Mouse (Mus musculus) limb, embryonic 13.5 days (tissue): ENCODE measurements at regions not wholly inside any gene's neighbourhood (a gene's known extent, or its start where the extent isn't known, plus 50 kb on each side); places are given as distances from the start of the nearest gene placed in this dataset.
A peak's percentile ranks its signal among the peaks of the same experiment; 100 is the strongest.

Source experiments
- ATAC-seq: fragments of 200-750 bp; cut with Nextera tagmentation; 2 replicates; pipeline ENCODE4 v1.8.0; 2017; ENCODE audit warnings: low read depth, moderate number of reproducible peaks, moderate TSS enrichment; ENCODE audit not compliant: low FRiP score
- H3K27ac ChIP-seq: fragments of 300-500 bp; sonication (generic); 2 replicates; pipeline ENCODE4 v1.5.1; 2015; ENCODE audit warnings: inconsistent platforms, mild to moderate bottlenecking, moderate library complexity
- H3K27me3 ChIP-seq: fragments of 300-500 bp; sonication (generic); 2 replicates; pipeline ENCODE4 v1.6.1; 2015; ENCODE audit warnings: mild to moderate bottlenecking, inconsistent platforms
- H3K36me3 ChIP-seq: fragments of 300-500 bp; sonication (generic); 2 replicates; pipeline ENCODE4 v1.6.1; 2015; ENCODE audit warnings: inconsistent platforms, mild to moderate bottlenecking, moderate library complexity
- H3K4me1 ChIP-seq: fragments of 300-500 bp; sonication (generic); 2 replicates; pipeline ENCODE4 v1.6.1; 2015; ENCODE audit warnings: inconsistent platforms
- H3K4me2 ChIP-seq: fragments of 300-500 bp; sonication (generic); replicated peaks from 2 replicates; pipeline ENCODE4 v1.6.1; 2015; ENCODE audit warnings: inconsistent platforms, mild to moderate bottlenecking, moderate library complexity
- H3K4me3 ChIP-seq: fragments of 300-500 bp; sonication (generic); 2 replicates; pipeline ENCODE4 v1.5.1; 2015; ENCODE audit warnings: moderate library complexity, mild to moderate bottlenecking, inconsistent platforms
- H3K9ac ChIP-seq: fragments of 300-500 bp; sonication (generic); 2 replicates; pipeline ENCODE4 v1.6.1; 2015; ENCODE audit warnings: mild to moderate bottlenecking, inconsistent platforms
- H3K9me3 ChIP-seq: fragments of 300-500 bp; sonication (generic); 2 replicates; pipeline ENCODE4 v1.6.1; 2016; ENCODE audit warnings: inconsistent platforms
- WGBS: fragments of 180-500 bp; shearing (Covaris S2); methylation state at CpG from one replicate; pipeline ENCODE4 v1.1.7; 2015; 5-methylcytosine and 5-hydroxymethylcytosine counted together

DNA sequence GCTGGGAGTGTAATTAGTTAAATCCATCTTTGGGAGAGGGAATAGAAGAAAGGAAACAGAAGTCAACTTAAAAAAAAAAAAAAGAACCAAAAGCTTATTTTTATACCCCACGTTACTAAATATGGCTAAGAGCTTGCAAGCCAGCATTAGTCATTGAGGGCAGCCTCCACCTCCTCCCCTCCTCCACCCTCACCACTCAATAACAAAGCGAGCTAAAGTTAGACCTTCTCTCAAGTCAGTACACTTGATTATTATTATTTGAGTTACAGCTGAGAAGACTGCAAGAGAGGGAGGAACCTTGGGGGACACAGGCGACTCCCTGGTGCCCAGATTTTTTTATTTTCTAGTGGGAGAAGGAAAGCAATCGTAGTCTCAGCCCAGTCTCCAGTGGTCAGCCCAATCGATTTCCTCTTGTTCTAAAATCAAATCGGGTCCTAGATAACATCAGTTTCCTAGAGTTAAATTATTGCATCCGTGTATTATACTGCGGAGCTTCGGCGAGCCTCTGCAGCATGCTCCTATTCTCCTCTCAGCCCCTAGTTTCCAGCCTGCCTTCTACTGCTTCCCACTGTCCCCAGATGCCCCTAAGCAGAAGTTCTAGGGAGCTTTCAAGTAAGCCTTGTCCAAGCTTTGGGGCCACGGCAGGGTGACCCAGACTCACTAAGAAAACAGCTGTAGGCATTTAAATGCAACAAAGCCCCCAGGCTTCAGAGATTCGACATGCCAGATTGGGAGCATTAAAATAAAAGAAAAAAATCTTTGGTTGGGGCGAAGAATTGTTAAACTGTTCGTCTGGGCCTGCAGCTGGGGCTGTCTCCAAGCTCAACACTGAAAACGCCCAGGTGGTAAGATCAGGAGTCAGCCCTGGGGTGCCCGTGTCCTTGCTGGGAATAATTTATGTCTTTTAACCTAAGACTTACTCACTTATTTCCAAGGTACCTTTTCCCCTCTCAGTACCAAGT is 196.0 kb upstream of the BC052040 start:
- Histone ChIP-seq H3K9ac (no peak overlapping the region), H3K4me1 (peaks cover 20% of the 10 kb centered on the region), H3K36me3 (no peaks in the 10 kb centered on the region), H3K4me2 (peak overlapping the region; percentile 28), H3K4me3 (no peak overlapping the region), H3K27me3 (peaks cover 37% of the 10 kb centered on the region), H3K27ac (no peak overlapping the region), H3K9me3 (no peaks in the 10 kb centered on the region)
- ATAC-seq: 0 out of 2 replicates have a peak, but pooled peaks have one; percentile 55
- 26% methylated on average over 16 of the region's 16 CpGs for WGBS

DNA sequence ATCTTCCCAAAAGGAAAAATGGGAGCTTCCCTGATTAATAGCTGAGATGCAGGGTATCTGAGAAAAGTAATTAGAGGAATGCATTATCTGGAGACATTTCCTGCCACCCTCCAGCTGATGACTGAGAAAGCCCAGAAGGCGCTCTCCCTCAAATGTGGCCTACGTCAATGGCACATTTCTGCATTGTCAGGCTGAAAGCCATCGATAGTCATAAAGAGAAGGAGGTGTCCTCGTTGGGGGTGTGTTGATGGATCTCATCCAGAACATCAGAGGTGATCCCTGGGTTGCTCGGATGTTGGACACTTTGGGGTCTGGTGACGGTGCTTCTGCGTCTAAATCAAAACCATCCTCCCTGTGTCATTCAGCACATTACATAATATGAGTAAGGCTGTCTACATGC is 189.9 kb upstream of the BC052040 start:
- Histone ChIP-seq H3K27ac (no peak overlapping the region), H3K27me3 (peaks cover 39% of the 10 kb centered on the region), H3K4me2 (no peak overlapping the region), H3K9me3 (no peaks in the 10 kb centered on the region), H3K36me3 (no peaks in the 10 kb centered on the region), H3K4me3 (no peak overlapping the region), H3K4me1 (peaks cover 32% of the 10 kb centered on the region), H3K9ac (no peak overlapping the region)
- ATAC-seq: no peak
- WGBS: 31% methylated on average over 7 of the region's 7 CpGs

DNA sequence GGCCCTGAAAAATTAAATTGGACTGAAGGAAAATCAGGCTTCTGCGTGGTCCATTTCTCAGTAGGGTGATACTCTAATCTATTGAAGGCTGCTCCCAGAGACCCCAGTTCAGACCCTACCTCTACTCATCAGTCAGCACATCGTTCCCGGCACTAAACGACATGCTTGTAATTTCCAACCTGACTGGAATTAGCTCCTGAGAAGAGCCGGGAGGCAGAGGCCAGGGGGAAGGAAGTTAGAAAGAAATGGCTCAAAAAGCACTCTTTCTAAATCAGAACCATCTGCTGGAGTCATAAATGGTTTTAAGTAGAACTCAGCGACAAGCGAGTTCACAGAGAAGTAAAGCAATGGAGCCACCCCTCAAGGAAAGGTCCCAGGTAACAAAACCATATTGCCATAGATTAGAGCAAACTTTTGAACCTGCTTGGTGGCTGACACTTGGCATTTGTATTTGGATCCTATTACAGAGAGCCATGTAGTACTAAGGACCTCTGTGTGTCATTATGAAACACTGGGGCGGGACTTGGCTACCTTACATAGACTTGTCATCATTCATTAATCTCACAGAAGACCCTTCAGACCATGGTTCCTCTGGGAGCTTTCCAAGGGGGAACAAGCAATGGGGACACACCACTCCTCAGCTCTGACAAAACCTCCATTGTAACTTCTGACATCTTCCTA is 189.3 kb upstream of the BC052040 start:
- Histone ChIP-seq H3K4me2 (no peak overlapping the region), H3K9ac (no peak overlapping the region)
- peak; percentile 40 for ATAC-seq

DNA sequence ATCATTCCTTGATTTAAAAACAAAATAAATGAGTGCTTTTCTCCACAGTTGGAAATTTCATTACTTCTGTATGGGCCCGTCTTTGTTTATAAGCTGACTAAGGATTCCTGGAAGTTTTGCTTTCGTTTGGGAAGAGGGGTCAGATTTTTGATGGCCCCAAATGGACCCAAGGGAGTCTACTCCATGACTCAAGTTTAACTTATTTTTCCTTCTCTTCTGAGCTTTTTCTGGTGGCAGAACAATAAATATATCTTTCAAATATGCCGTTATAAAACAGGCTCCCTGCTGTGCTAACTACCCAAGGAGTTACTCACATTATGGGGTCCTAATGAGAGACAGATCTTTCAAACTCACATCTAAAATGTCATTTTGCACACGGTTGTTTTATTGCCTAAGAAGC is 187.4 kb upstream of the BC052040 start:
- H3K27me3 ChIP-seq: peaks cover 26% of the 10 kb centered on the region
- no peak overlapping the region for H3K9ac ChIP-seq
- 5% methylated on average over 4 of the region's 4 CpGs for WGBS
- no peak overlapping the region for H3K27ac ChIP-seq
- no peaks in the 10 kb centered on the region for H3K9me3 ChIP-seq
- H3K4me3 ChIP-seq: no peak overlapping the region
- no peaks in the 10 kb centered on the region for H3K36me3 ChIP-seq
- H3K4me2 ChIP-seq: peak overlapping the region; percentile 30
- H3K4me1 ChIP-seq: peaks cover 32% of the 10 kb centered on the region
- 0 out of 2 replicates have a peak, but pooled peaks have one; percentile 15 for ATAC-seq

More for the DNA sequence above, 189.3 kb upstream of the BC052040 start:
- peaks cover 36% of the 10 kb centered on the region for H3K27me3 ChIP-seq
- 10% methylated on average over 8 of the region's 8 CpGs for WGBS
- H3K36me3 ChIP-seq: no peaks in the 10 kb centered on the region
- no peak overlapping the region for H3K4me3 ChIP-seq
- no peak overlapping the region for H3K27ac ChIP-seq
- H3K4me1 ChIP-seq: peaks cover 32% of the 10 kb centered on the region
- no peaks in the 10 kb centered on the region for H3K9me3 ChIP-seq

DNA sequence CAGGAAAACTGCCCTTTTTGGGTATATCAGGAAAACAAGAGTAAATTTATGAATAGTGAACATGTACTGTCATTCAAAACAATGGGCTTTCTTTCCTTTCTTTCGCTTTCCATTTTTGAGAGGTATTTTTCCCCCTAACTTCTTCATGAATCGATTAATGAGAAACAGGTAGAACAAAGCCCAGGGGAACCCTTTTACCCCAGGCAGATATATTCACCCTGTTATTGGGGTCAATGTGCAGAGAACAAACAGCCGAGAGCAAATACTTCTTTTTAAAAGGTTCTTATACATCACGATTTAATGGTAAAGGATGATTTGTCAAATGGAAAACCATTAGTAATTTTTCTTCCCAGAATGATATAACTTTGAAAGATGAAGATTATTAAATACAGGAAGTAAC is 183.0 kb upstream of the BC052040 start:
- no peak overlapping the region for H3K4me3 ChIP-seq
- no peak overlapping the region for H3K4me2 ChIP-seq
- H3K27ac ChIP-seq: no peak overlapping the region
- peaks cover 6% of the 10 kb centered on the region; the same call in 1 of the 2 replicates for H3K27me3 ChIP-seq
- 69% methylated on average over 4 of the region's 4 CpGs for WGBS
- no peaks in the 10 kb centered on the region for H3K9me3 ChIP-seq
- H3K36me3 ChIP-seq: no peaks in the 10 kb centered on the region
- no peak overlapping the region for H3K9ac ChIP-seq
- peaks cover 9% of the 10 kb centered on the region for H3K4me1 ChIP-seq
- ATAC-seq: no peak

DNA sequence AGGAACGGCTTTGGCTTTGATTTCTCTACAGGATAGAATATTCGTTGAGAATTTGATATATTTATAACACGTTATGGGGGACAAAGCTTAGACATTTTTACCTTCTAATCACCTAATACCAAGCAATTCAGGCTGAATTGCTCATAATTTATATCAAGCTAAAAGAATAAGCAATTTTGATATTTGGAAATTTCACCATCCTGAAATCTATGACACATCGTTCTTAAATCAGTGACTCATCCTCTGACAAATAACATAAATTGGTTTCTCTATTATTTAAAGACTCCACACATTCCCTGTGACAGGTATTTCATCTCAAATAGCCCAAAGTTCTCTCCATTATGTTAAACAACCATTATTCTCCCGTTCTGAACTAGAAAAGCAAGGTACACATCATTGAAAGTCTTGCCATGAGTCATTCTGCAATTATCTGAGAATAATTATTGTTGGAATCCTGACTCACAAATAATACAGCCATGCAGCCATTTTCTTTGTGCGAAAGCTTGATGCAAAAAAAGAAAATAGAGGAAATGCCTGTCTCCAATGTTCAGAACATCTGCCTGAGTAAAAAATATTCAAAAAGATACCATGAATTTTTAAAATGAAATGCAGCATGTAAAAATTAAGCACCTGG is 182.3 kb upstream of the BC052040 start:
- Histone ChIP-seq H3K4me3 (no peak overlapping the region), H3K9me3 (no peaks in the 10 kb centered on the region), H3K4me1 (peaks cover 2% of the 10 kb centered on the region; the same call in 1 of the 2 replicates), H3K27ac (no peak overlapping the region), H3K4me2 (no peak overlapping the region), H3K27me3 (peaks cover 6% of the 10 kb centered on the region; the same call in 1 of the 2 replicates), H3K9ac (no peak overlapping the region), H3K36me3 (no peaks in the 10 kb centered on the region)
- WGBS: 83% methylated on average over 6 of the region's 6 CpGs
- ATAC-seq: no peak

DNA sequence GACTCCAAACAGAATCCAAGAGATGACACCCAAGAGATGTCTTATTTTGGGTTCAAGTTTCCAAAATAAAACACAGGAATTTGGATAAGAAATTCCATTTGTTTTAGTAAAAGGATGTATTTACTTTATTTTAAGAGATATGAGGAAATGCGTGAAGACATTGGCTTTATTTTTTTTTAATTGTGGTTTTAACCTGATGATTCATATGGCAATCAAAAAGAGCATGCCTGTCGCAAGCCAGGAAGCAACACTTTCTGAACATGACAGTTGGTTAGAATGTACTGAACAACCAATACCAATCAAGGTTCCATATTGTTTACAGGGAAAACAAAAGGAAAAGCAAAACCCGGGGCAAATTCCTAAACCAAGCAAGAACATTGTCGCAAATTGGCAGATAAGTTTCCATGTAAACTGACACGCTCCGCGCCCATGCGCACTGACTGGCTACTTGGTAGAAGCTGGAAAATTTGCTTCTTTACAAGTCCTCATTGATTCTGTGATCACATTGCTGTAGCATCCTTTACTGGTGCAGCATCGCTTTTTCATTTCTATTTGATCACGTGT is 181.4 kb upstream of the BC052040 start:
- 91% methylated on average over 10 of the region's 10 CpGs for WGBS
- no peak for ATAC-seq
- Histone ChIP-seq H3K9ac (no peak overlapping the region), H3K4me3 (no peak overlapping the region), H3K27ac (no peak overlapping the region), H3K4me2 (no peak overlapping the region), H3K4me1 (no peaks in the 10 kb centered on the region), H3K27me3 (peaks cover 5% of the 10 kb centered on the region; the same call in 1 of the 2 replicates), H3K36me3 (no peaks in the 10 kb centered on the region), H3K9me3 (no peaks in the 10 kb centered on the region)

DNA sequence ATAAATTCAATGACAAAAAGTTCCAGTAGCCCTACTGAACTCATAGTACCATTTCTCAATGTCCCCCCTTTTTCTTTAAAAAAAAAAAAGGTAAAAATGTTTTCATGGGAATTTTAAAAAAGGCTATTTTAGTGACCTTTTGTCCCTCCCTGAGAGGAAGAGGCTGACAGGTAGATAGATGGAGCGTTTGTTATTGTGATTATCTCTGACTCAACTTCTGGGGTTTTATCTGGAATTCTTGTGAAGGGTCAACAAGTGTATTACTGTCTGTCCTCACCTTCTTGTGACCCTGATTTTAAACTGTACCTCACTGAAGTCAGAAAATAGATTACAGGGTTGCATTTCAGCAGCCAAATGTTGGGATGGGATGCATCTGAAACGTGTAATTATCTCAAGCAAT is 179.3 kb upstream of the BC052040 start:
- H3K27ac ChIP-seq: no peak overlapping the region
- H3K4me2 ChIP-seq: no peak overlapping the region
- H3K4me3 ChIP-seq: no peak overlapping the region
- no peaks in the 10 kb centered on the region for H3K4me1 ChIP-seq
- no peak overlapping the region for H3K9ac ChIP-seq
- 37% methylated on average over 2 of the region's 2 CpGs for WGBS
- H3K36me3 ChIP-seq: no peaks in the 10 kb centered on the region
- H3K9me3 ChIP-seq: no peaks in the 10 kb centered on the region
- ATAC-seq: no peak
- H3K27me3 ChIP-seq: 0 out of 2 replicates have a peak, but pooled peaks cover 2% of the 10 kb centered on the region

DNA sequence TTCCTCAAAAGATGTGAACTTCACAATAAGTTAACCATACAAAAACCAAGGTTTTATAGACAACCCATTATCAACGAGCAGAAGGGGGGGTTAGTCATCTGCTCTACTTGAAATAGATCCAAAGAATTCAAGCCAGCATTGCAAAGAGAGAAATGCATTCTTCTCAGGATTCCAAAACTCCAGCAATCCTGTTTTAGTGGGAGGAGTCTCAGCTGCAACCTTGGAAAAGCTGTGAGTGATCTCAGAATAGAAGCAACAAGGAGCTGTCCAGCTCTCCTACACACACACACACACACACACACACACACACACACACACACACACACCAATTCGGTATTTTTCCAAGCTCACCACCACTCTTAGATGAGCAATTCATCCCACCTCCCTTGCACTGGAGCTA is 149.0 kb upstream of the BC052040 start:
- Histone ChIP-seq H3K36me3 (no peaks in the 10 kb centered on the region), H3K9me3 (no peaks in the 10 kb centered on the region), H3K4me2 (no peak overlapping the region), H3K27me3 (no peaks in the 10 kb centered on the region), H3K4me1 (no peaks in the 10 kb centered on the region), H3K27ac (no peak overlapping the region), H3K4me3 (no peak overlapping the region), H3K9ac (no peak overlapping the region)
- WGBS: 56% methylated on average over 2 of the region's 2 CpGs
- ATAC-seq: no peak

DNA sequence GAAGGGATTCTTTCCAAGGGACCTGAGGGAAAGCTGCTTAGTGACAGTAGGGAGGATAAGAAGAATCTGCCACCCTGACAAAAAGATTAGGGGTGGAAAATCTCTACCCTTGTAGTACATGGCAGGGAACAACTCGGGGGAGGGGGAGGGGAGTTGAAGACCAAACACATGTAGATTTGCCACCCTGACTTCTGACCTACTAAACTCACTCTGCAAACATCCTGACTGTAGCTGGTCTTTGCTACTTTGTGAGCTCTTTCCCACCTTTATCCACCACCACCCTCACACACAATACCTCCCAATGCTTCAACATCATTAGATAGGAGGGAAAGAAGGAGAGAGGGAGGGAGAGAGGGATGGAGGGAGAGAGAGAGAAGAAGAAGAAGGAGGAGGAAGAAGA is 140.4 kb upstream of the BC052040 start:
- no peak overlapping the region for H3K9ac ChIP-seq
- no peak for ATAC-seq

DNA sequence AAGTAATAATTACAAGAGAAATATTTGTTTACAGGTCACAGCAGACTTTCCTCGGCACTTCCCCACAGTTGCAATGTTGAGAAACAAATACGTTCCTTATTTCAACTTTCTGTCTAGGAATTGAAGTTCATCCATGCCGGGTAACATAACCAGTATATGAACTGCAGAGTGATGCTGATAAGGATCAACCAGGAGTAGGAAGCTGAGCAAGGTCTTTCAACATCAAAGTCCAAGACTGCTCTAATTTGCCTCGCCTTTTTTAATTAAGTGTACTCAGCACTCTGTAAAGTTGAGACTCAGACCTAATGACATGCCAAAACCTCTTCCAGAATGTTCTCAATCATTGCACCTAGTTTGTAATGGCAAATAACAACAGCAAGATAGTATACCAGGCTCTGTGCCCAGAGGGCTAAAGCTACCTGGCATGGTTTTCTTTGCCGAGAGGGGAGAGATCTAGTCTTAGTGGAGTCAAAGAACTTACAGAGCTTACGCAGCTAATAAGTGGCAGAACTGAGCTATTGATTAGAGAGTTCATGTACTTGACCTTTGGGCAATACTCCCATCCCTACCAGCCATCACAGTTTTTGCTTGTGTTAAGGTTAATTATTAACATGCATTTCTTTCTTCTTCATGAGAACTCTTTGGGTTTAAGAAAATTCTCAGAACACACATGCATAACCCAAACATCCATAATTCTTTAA is 131.6 kb upstream of the BC052040 start:
- WGBS: 70% methylated on average over 6 of the region's 6 CpGs
- H3K36me3 ChIP-seq: no peaks in the 10 kb centered on the region
- ATAC-seq: no peak

More for the DNA sequence above, 140.4 kb upstream of the BC052040 start:
- Histone ChIP-seq H3K27ac (no peak overlapping the region), H3K27me3 (no peaks in the 10 kb centered on the region), H3K36me3 (no peaks in the 10 kb centered on the region), H3K4me3 (no peak overlapping the region), H3K9me3 (no peaks in the 10 kb centered on the region), H3K4me1 (no peaks in the 10 kb centered on the region), H3K4me2 (no peak overlapping the region)
- WGBS: 17% methylated on average over 1 of the region's 1 CpGs

More for the DNA sequence above, 131.6 kb upstream of the BC052040 start:
- H3K9ac ChIP-seq: no peak overlapping the region
- no peaks in the 10 kb centered on the region for H3K9me3 ChIP-seq
- H3K27me3 ChIP-seq: no peaks in the 10 kb centered on the region
- H3K27ac ChIP-seq: no peak overlapping the region
- H3K4me2 ChIP-seq: no peak overlapping the region
- no peaks in the 10 kb centered on the region for H3K4me1 ChIP-seq
- no peak overlapping the region for H3K4me3 ChIP-seq
